Mouse (Mus musculus) NIH3T3 (cell line): ENCODE data around the gene Map2k3.

ENCODE experiments used
- DNase-seq: peaks from one replicate; pipeline ENCODE4 v3.0.0-alpha.2; 2012; ENCODE audit warnings: low read depth

Map2k3 gene

DNA sequence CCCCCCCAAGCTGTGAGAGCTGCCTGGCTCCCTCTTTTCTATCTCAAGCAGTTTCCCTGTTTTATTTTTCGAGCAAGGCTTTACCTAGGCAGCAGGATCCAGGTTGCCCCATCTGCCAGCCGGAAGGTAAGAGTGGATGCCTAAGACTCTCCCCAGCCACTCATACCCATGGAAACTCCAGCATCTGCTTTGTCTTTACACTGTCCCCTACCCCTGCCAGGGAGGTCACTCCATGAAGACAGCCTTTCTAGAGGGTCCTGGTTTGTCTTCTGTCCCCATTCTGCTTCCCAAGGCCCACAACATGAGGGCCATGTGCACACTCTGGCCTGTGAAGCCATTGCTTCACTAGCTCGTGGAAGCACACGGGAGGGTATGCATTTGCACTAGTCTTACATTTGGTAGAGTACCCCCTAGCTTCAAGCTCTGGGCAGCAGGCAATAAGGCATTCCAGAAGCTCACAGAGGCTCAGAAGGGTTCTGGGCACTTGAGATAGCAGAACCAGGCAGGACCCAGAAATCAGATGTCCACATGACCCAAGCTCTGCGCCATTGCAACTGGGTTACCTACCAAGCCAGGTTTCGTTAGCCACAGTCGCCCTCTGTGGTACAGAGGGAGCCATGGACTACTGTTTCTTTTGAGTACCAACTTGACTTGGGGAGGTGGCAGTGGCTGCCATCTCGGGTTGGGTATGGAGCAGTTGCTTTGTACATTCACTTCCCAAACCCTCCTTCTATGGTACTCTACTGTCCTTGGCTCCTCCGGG is 24.0 kb downstream of the Map2k3 start:
- DNase-seq = no peak

- no peak for DNase-seq
Observed at GRCm38 (mm10) chr11:60958948-60959347, 27.1 kb downstream of the Map2k3 start.

DNA sequence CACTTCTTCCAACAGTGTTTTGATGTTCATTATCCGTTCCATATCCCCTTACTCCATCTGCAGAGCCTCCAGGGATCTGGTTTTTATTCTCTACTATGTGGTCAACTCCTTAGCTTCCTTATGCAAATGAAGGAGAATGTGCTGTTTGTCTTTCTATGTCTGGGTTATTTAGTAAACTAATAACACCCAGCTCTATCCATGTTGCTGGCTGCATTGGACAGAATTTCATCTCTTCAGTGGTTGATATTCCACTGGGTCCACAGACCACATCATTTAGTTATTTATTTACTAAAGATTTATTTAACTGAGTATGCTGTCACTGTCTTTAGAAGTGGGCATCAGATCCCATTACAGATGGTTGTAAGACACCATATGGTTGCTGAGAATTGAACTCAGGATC is 29.3 kb downstream of the Map2k3 start:
- DNase-seq = no peak

- no peak for DNase-seq
Observed at GRCm38 (mm10) chr11:60962709-60963108, 30.9 kb downstream of the Map2k3 start.

- no peak for DNase-seq
Observed at GRCm38 (mm10) chr11:60966974-60967373, 35.1 kb downstream of the Map2k3 start.

DNA sequence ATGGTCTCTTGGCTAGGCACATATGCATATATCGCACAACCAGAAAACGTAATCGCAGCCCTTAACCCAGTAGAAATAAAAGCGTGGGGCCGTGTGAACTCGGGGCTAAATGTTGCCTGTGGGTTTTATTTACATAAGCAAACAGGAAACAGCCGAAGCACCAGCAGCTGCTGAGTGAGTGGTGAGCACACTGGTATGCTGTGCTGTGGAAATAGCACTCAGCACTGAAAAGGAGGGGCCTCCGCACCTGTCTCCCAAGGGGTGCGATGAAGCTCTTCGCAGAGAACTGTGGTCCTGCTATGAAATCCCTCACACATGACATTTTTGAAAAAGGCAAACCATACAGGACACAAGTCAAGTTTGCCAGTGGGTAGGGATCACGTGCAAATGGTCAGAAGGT is 43.3 kb downstream of the Map2k3 start:
- DNase-seq = no peak

DNA sequence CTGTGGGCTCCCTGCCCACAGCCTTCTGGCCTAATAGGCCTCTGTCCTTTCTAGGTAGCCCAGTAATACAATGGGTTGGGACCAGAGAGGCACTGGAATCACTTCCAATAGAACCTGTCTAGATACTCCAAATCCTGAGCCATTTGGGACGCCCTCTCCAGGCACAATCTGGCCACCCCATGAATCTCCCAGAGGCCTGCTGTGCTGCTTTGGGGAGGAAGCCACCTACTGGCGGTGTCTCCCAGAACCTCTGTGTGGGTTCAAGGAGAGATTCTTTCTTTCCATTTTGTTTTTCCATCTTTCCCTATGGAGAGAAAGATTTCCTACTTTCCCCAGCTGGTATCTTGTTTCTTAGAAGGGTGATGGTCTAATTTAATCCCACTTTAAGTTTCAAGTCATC is 44.4 kb downstream of the Map2k3 start:
- DNase-seq = no peak

- DNase-seq = no peak
Observed at GRCm38 (mm10) chr11:60976742-60977141, 44.9 kb downstream of the Map2k3 start.

DNA sequence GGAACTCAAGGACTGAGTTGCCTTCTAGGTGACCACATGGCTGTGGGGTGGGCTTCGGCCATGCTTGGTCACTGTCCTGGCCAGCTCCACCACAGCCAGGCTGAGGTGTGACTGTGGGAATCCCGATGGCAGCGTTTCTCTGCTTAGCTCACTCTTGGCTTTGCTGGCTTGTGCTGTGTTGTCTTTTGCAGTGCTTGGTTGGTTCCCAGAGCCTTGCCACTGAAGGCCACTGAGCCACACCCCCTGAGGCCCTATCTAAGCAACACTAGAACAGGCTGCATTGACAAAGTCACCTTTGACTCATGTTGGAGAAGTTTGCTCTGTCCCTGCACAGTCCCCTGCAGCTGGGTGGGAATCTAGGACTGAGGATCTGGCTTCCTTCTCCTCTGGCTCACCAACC is 45.3 kb downstream of the Map2k3 start:
- no peak for DNase-seq

DNA sequence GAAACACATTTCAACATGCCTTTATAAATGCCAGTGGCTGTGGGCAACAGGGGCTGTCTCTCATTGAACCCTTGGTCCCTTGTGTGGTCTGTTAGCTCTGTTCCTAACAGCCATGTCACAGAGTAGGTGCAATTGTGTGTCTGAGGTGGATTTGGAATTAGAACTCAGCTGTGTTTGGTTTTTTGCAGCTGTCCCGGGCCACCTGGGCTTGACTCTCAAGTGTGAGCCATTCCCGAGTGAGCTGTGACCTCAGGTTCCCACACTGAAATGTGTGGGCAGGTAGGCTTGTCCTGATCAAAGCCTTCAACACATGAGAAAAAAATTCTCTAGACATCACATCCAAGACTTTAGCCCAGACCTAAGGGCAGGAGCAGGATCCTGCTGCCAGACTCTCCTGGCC is 46.8 kb downstream of the Map2k3 start:
- no peak for DNase-seq

- DNase-seq = no peak
Observed at GRCm38 (mm10) chr11:60979788-60980187, 48.0 kb downstream of the Map2k3 start.

DNA sequence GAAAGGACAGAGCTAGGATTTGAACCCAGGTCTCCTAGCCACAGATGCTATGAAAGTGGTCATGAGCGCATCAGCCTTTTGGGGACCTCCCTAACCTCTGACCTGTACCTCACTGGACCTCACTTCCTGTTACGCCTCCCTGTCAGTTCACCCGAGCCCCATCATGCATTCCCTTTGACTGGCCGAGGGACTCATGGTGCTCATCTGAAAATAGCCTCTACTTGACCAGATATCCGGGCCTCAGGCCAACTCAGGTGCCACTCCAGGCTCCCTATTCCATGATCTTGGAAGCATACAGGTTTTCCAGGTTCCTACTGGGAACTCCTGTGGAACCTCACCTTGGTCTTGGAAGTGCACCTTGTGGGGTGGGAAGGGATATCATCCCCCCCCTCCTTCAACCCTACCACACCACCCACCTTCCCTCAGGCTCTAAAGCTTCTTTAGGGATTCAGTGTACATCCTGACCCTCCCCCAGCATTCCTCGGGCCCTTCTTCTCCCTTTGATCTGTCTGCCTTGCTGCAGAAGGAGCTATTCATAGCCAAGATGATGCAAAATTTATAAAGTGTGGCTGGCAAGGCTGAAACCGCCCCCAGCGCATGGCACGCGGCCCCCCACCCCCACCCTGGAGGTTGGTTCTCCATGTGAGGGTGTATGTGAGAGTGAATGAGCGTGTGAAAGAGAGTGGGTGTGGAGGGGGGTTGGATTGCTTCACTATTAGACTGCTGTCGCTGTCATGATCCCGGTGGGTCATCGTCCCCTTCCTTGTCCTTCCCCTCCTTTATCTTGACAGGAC is 50.1 kb downstream of the Map2k3 start:
- DNase-seq = no peak

- DNase-seq = no peak
Observed at GRCm38 (mm10) chr11:60984912-60985558, 53.2 kb downstream of the Map2k3 start.

GRCm38 (mm10) chr11:60990428-60990827 is 58.6 kb downstream of the Map2k3 start:
- DNase-seq = no peak
